Mouse (Mus musculus): ENCODE data around the gene Capn12. TPM values are rescaled to one million over a fixed set of nuclear protein-coding genes. Genes with fewer than 3 reads are reported as not detected.

Capn12 gene
- total and polyA plus RNA-seq, 3 experiments = 0.17 TPM; not detected in 2

GRCm38 (mm10) chr7:28911632-28912031 is 30.4 kb downstream of the Capn12 start:
- dilution Hi-C loops (cut with MboI; ENCODE audit: extremely low pct_ligation_motif_present, extremely low pct_unique_long_range_greater_than_20kb, low sequenced_read_pairs) = no loop called here
- H3K9me3 ChIP-seq (replicated peaks; ENCODE audit: low read length) = no peaks in the 10 kb centered on the region
- peaks cover 0 to 17% of the 10 kb centered on the region in 2 experiments; a peak in 2 of 4 replicates for H3K4me1 ChIP-seq (ENCODE audit: control insufficient read depth in 1 of 2, insufficient read depth in 2 of 2)
- no peaks in the 10 kb centered on the region for H3K79me2 ChIP-seq (replicated peaks; ENCODE audit: control insufficient read depth, extremely low read depth, insufficient read depth, poor library complexity, severe bottlenecking)
- no peak overlapping the region for H3K9ac ChIP-seq (ENCODE audit: insufficient read depth, low read depth)
- no peak overlapping the region for H3K27ac ChIP-seq (ENCODE audit: insufficient read depth, low read depth)
- in situ Hi-C loops (cut with MboI; ENCODE audit: low pct_ligation_motif_present, low pct_unique_long_range_greater_than_20kb, low sequenced_read_pairs) = no loop called here
- H3K4me2 ChIP-seq (ENCODE audit: insufficient read depth, low read depth, poor library complexity, severe bottlenecking) = no peak overlapping the region
- H3K4me3 ChIP-seq (replicated peaks in 1 of 3; ENCODE audit: low read depth in 2 of 3, low read length in 2 of 3, poor library complexity in 1 of 3) = no peak overlapping the region
- no peaks in the 10 kb centered on the region for H3K27me3 ChIP-seq (replicated peaks)
- peaks cover 80 to 99% of the 10 kb centered on the region in 2 experiments for H3K36me3 ChIP-seq (replicated peaks in 1 of 2; ENCODE audit: control insufficient read depth in 1 of 2, insufficient read depth in 1 of 2, low read length in 1 of 2)
- TF ChIP-seq MXI1 (IDR thresholded peaks at IDR 0.05; ENCODE audit: low read depth, low read length) = no peak
- no peak for TF ChIP-seq POLR2AphosphoS2 (IDR thresholded peaks at IDR 0.05; ENCODE audit: low read depth, low read length)
- no peak for TF ChIP-seq USF1 (IDR thresholded peaks at IDR 0.05; ENCODE audit: low read depth, low read length)
- no peak for TF ChIP-seq KAT2A (IDR thresholded peaks at IDR 0.05; ENCODE audit: insufficient replicate concordance, low read length)
- no peak for TF ChIP-seq SMC3 (IDR thresholded peaks at IDR 0.05; ENCODE audit: low read depth, low read length)
- TF ChIP-seq ZKSCAN1 (IDR thresholded peaks at IDR 0.05; ENCODE audit: borderline replicate concordance, low read depth, low read length) = no peak
- no peak for TF ChIP-seq JUND (conservative IDR thresholded peaks at IDR 0.05; ENCODE audit: low read depth, low read length)
- no peak for TF ChIP-seq CTCF (conservative IDR thresholded peaks at IDR 0.05 in 1 of 2, IDR thresholded peaks at IDR 0.05 in 1 of 2; ENCODE audit: low read depth in 2 of 2, low read length in 2 of 2)
- no peak for TF ChIP-seq POLR2A (IDR thresholded peaks at IDR 0.05; ENCODE audit: low read depth, low read length)
- no peak for TF ChIP-seq ETS1 (conservative IDR thresholded peaks at IDR 0.05; ENCODE audit: low read depth, low read length)
- no peak for TF ChIP-seq EP300 (IDR thresholded peaks at IDR 0.05; ENCODE audit: low read length)
- no peak for TF ChIP-seq NELFE (IDR thresholded peaks at IDR 0.05; ENCODE audit: low read depth, low read length)
- TF ChIP-seq SIN3A (IDR thresholded peaks at IDR 0.05; ENCODE audit: low read length) = no peak
- no peak for DNase-seq (ENCODE audit: extremely low read depth)

DNA sequence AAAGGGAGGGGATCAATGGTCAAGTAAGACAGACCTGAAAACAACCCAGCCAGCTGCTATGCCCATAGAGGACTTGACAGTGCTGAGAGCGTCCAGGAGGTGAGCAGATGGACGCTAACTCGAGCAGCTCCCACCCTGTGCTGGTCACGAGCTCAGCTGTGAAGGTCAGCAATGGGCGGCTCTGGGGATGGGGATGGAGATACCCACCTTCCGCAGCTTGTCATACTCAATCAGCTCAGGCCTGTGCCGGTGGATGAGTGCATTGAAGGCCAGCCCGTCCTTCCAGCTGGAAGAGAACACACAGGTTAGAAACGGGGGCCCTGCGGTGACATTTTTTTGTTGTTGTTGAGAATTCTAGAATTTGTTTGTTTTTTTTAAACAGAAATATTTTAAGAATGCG is 31.9 kb downstream of the Capn12 start:
- dilution Hi-C loops (cut with MboI; ENCODE audit: extremely low pct_ligation_motif_present, extremely low pct_unique_long_range_greater_than_20kb, low sequenced_read_pairs) (no loop called here), in situ Hi-C loops (cut with MboI; ENCODE audit: low pct_ligation_motif_present, low pct_unique_long_range_greater_than_20kb, low sequenced_read_pairs) (no loop called here)
- Histone ChIP-seq H3K4me2 (ENCODE audit: insufficient read depth, low read depth, poor library complexity, severe bottlenecking) (no peak overlapping the region), H3K9ac (ENCODE audit: insufficient read depth, low read depth) (no peak overlapping the region), H3K27ac (ENCODE audit: insufficient read depth, low read depth) (no peak overlapping the region), H3K36me3 (replicated peaks in 1 of 2; ENCODE audit: control insufficient read depth in 1 of 2, insufficient read depth in 1 of 2, low read length in 1 of 2) (peaks cover 81 to 98% of the 10 kb centered on the region in 2 experiments), H3K27me3 (replicated peaks) (no peaks in the 10 kb centered on the region), H3K9me3 (replicated peaks; ENCODE audit: low read length) (no peaks in the 10 kb centered on the region), H3K4me3 (replicated peaks in 1 of 3; ENCODE audit: low read depth in 2 of 3, low read length in 2 of 3, poor library complexity in 1 of 3) (no peak overlapping the region), H3K79me2 (replicated peaks; ENCODE audit: control insufficient read depth, extremely low read depth, insufficient read depth, poor library complexity, severe bottlenecking) (no peaks in the 10 kb centered on the region), H3K4me1 (ENCODE audit: control insufficient read depth in 1 of 2, insufficient read depth in 2 of 2) (peaks cover 0 to 7% of the 10 kb centered on the region in 2 experiments; a peak in 1 of 4 replicates)
- DNase-seq (ENCODE audit: extremely low read depth) = no peak
- no peak for TF ChIP-seq MXI1 (IDR thresholded peaks at IDR 0.05; ENCODE audit: low read depth, low read length)
- TF ChIP-seq CHD2 (IDR thresholded peaks at IDR 0.05; ENCODE audit: low read length) = no peak
- TF ChIP-seq RCOR1 (conservative IDR thresholded peaks at IDR 0.05; ENCODE audit: low read depth, low read length) = no peak

DNA sequence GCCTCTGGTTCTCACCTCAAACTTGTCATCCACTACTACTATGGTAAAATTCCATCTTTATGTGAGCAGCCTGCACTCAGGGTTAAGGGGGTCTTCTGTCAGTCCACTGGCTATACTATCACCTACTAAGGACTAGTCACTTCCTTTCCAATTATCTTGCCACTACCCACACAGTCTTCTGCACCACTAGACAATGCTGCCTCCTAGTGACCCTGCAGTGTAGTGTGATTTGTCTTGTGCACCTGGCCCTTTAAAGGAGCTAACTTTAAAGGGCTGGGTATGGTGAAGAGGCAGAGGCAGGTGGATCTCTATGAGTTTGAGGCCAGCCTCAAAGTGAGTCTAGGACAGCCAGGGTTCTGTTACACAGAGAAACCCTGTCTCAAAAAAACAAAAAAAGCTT is 35.3 kb downstream of the Capn12 start:
- Histone ChIP-seq H3K9me3 (replicated peaks; ENCODE audit: low read length) (no peaks in the 10 kb centered on the region), H3K27ac (ENCODE audit: insufficient read depth, low read depth) (no peak overlapping the region), H3K4me1 (ENCODE audit: control insufficient read depth in 1 of 2, insufficient read depth in 2 of 2) (peaks cover 0 to 20% of the 10 kb centered on the region in 2 experiments; a peak in 2 of 4 replicates), H3K9ac (ENCODE audit: insufficient read depth, low read depth) (no peak overlapping the region), H3K36me3 (replicated peaks in 1 of 2; ENCODE audit: control insufficient read depth in 1 of 2, insufficient read depth in 1 of 2, low read length in 1 of 2) (peaks cover 68 to 97% of the 10 kb centered on the region in 2 experiments), H3K4me2 (ENCODE audit: insufficient read depth, low read depth, poor library complexity, severe bottlenecking) (no peak overlapping the region), H3K79me2 (replicated peaks; ENCODE audit: control insufficient read depth, extremely low read depth, insufficient read depth, poor library complexity, severe bottlenecking) (no peaks in the 10 kb centered on the region; the same call in 1 of the 2 replicates), H3K4me3 (replicated peaks in 1 of 3; ENCODE audit: low read depth in 2 of 3, low read length in 2 of 3, poor library complexity in 1 of 3) (no peak overlapping the region), H3K27me3 (replicated peaks) (no peaks in the 10 kb centered on the region)
- TF ChIP-seq GABPA (IDR thresholded peaks at IDR 0.05; ENCODE audit: insufficient replicate concordance, low read depth, low read length) (no peak), SMC3 (IDR thresholded peaks at IDR 0.05; ENCODE audit: low read depth, low read length) (peak; percentile 44), CTCF (conservative IDR thresholded peaks at IDR 0.05 in 1 of 2, IDR thresholded peaks at IDR 0.05 in 1 of 2; ENCODE audit: low read depth in 2 of 2, low read length in 2 of 2) (peak in 1 of 2 experiments; percentile 65; a peak in 2 of 4 replicates), POLR2AphosphoS2 (IDR thresholded peaks at IDR 0.05; ENCODE audit: low read depth, low read length) (no peak), RAD21 (IDR thresholded peaks at IDR 0.05; ENCODE audit: low read depth, low read length) (peak; percentile 58)
- dilution Hi-C loops (cut with MboI; ENCODE audit: extremely low pct_ligation_motif_present, extremely low pct_unique_long_range_greater_than_20kb, low sequenced_read_pairs) = no loop called here
- DNase-seq (ENCODE audit: extremely low read depth) = peak; percentile 34
- in situ Hi-C loops (cut with MboI; ENCODE audit: low pct_ligation_motif_present, low pct_unique_long_range_greater_than_20kb, low sequenced_read_pairs) = no loop called here
